Mouse (Mus musculus) E14TG2a.4 (cell line): ENCODE measurements around the gene Acadsb.

Experiments
- CTCF ChIP-seq: conservative IDR thresholded peaks from 2 replicates; pipeline ENCODE4 v1.5.1; 2014; ENCODE audit warnings: low read length
- NANOG ChIP-seq: IDR thresholded peaks from 2 replicates; pipeline ENCODE4 v1.6.1; 2014; ENCODE audit warnings: borderline replicate concordance, low read length, mixed read lengths
- POU5F1 ChIP-seq: IDR thresholded peaks from 2 replicates; pipeline ENCODE4 v1.6.1; 2014; ENCODE audit warnings: low read length, borderline replicate concordance

DNA sequence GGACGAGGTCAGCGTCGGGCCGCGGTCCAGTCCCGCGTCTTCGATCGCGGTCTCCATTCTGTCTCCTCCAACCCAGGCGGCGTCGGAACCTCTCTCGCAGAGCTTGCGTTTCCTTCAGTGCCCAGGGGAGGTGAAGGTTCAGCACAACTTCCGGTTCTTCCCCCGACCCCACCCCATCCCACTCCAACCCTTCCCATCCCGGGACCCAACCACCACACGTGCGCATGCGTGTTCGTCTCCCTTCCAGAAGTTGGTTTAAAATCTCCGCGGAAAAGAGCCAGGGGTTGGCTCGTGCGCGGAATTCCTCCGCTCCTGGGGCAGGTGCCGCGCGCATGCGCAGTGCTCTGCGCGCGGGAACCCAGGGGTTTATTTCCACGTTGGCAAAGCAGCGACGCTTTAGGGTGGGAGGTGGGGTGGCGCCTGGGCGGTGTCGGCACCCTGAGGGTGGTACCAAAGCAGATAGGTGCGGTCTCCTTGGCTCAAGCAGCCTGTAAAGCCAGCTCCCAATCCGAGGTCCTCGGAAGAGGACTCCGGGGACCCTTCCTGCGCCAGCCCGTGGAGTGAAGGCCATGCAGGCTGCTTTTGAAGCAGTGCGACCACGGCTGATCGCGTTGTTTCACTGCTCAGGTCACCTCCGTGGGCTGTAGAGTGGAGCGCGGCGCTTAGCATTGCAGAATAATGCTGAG lies 47.6 kb upstream of the Acadsb start, which contains the start of gene 2310057M21Rik:
- TF ChIP-seq CTCF (no peak), POU5F1 (no peak), NANOG (no peak)
